Mouse (Mus musculus) WW6 (cell line): ENCODE results near the gene Armh1.
A peak's percentile ranks its signal among the peaks of the same experiment; 100 is the strongest.
"Not testable (repeated sequence)": the region's sequence is repeated elsewhere in the genome, so short reads cannot be mapped to it uniquely, and the experiment has no call there.

Experiments
- DNase-seq: peaks from one replicate; pipeline ENCODE4 v3.0.0-alpha.2; 2013; ENCODE audit warnings: low read depth, low spot score

The Armh1 gene

GRCm38 (mm10) chr4:117223001-117223400 lies 28.9 kb downstream of the Armh1 start:
- no peak for DNase-seq

- no peak for DNase-seq
Observed at GRCm38 (mm10) chr4:117221836-117222235, 30.1 kb downstream of the Armh1 start.

GRCm38 (mm10) chr4:117220741-117221515 lies 31.0 kb downstream of the Armh1 start:
- DNase-seq: no peak

- no peak for DNase-seq
Observed at GRCm38 (mm10) chr4:117218517-117219219, 33.3 kb downstream of the Armh1 start.

- no peak for DNase-seq
Observed at GRCm38 (mm10) chr4:117217029-117217428, 34.9 kb downstream of the Armh1 start.

GRCm38 (mm10) chr4:117214250-117214649 lies 37.7 kb downstream of the Armh1 start:
- no peak for DNase-seq

- DNase-seq: peak; percentile 71
Observed at GRCm38 (mm10) chr4:117210147-117211074, 41.5 kb downstream of the Armh1 start.

- DNase-seq: no peak
Observed at GRCm38 (mm10) chr4:117209592-117209991, 42.3 kb downstream of the Armh1 start.

GRCm38 (mm10) chr4:117202992-117203354 lies 49.0 kb downstream of the Armh1 start:
- DNase-seq: no peak

- peak; percentile 50 for DNase-seq
Observed at GRCm38 (mm10) chr4:117202046-117202991, 49.6 kb downstream of the Armh1 start.

- DNase-seq: no peak
Observed at GRCm38 (mm10) chr4:117191804-117192203, 60.1 kb downstream of the Armh1 start.

- no peak for DNase-seq
Observed at GRCm38 (mm10) chr4:117190660-117191059, 61.3 kb downstream of the Armh1 start.

- peak; percentile 57 for DNase-seq
Observed at GRCm38 (mm10) chr4:117189856-117190543, 61.9 kb downstream of the Armh1 start.

GRCm38 (mm10) chr4:117189382-117189855 lies 62.5 kb downstream of the Armh1 start:
- peak; percentile 46 for DNase-seq

GRCm38 (mm10) chr4:117188969-117189368 lies 63.0 kb downstream of the Armh1 start:
- DNase-seq: no peak

- not testable (repeated sequence) for DNase-seq
Observed at GRCm38 (mm10) chr4:117182759-117183096, 69.2 kb downstream of the Armh1 start.

- DNase-seq: peak; percentile 79
Observed at GRCm38 (mm10) chr4:117181863-117182758, 69.8 kb downstream of the Armh1 start, which contains the start of gene Kif2c. Kif2c (minus strand) TSS chr4:117182639.

GRCm38 (mm10) chr4:117169936-117170335 lies 82.0 kb downstream of the Armh1 start:
- no peak for DNase-seq
